Mouse (Mus musculus): ENCODE results near the gene Rhoh. TPM values are rescaled to one million over a fixed set of nuclear protein-coding genes. Genes with fewer than 3 reads are reported as not detected.
A peak's percentile ranks its signal among the peaks of the same experiment; 100 is the strongest.

The Rhoh gene
- 2.7 and 3.5 TPM in 2 replicates for polyA plus RNA-seq (2012; rRNA removed)

- TF ChIP-seq POLR2A (IDR thresholded peaks at IDR 0.05; ENCODE audit: borderline replicate concordance, extremely low read depth, low read depth, low read length) (no peak), CTCF (IDR thresholded peaks at IDR 0.05; ENCODE audit: insufficient read depth, low read length) (no peak)
- no peak within 1 kb of the TSS for H3K4me3 ChIP-seq (replicated peaks; ENCODE audit: extremely low read depth, low read depth, low read length)
- 72% methylated on average over 10 of the region's 10 CpGs for WGBS
- DNase-seq: no peak
- peaks cover 3% of the 10 kb centered on the region for H3K4me1 ChIP-seq (ENCODE audit: control insufficient read depth, insufficient read depth, low read length)
Observed at GRCm38 (mm10) chr5:65861154-65861944, at the start of gene Rhoh. Gene Rhoh, plus strand, starts transcription at chr5:65861213.

GRCm38 (mm10) chr5:65823601-65824133 lies 37.3 kb upstream of the Rhoh start:
- WGBS: 76% methylated on average over 5 of the region's 5 CpGs

GRCm38 (mm10) chr5:65826476-65826875 lies 34.5 kb upstream of the Rhoh start:
- no peak for TF ChIP-seq POLR2A (IDR thresholded peaks at IDR 0.05; ENCODE audit: borderline replicate concordance, extremely low read depth, low read depth, low read length)
- TF ChIP-seq CTCF (IDR thresholded peaks at IDR 0.05; ENCODE audit: insufficient read depth, low read length): no peak
- Histone ChIP-seq H3K4me3 (replicated peaks; ENCODE audit: extremely low read depth, low read depth, low read length) (no peak overlapping the region), H3K4me1 (ENCODE audit: control insufficient read depth, insufficient read depth, low read length) (no peaks in the 10 kb centered on the region)
- 94% methylated on average over 4 of the region's 4 CpGs for WGBS
- DNase-seq: no peak

More at GRCm38 (mm10) chr5:65823601-65824133, 37.3 kb upstream of the Rhoh start:
- TF ChIP-seq CTCF (IDR thresholded peaks at IDR 0.05; ENCODE audit: insufficient read depth, low read length) (peak; percentile 71), POLR2A (IDR thresholded peaks at IDR 0.05; ENCODE audit: borderline replicate concordance, extremely low read depth, low read depth, low read length) (no peak)
- DNase-seq: peak; percentile 21
- no peaks in the 10 kb centered on the region for H3K4me1 ChIP-seq (ENCODE audit: control insufficient read depth, insufficient read depth, low read length)
- H3K4me3 ChIP-seq (replicated peaks; ENCODE audit: extremely low read depth, low read depth, low read length): no peak overlapping the region

GRCm38 (mm10) chr5:65827102-65827501 lies 33.9 kb upstream of the Rhoh start:
- H3K4me1 ChIP-seq (ENCODE audit: control insufficient read depth, insufficient read depth, low read length): no peaks in the 10 kb centered on the region
- H3K4me3 ChIP-seq (replicated peaks; ENCODE audit: extremely low read depth, low read depth, low read length): no peak overlapping the region
- 87% methylated on average over 8 of the region's 8 CpGs for WGBS
- TF ChIP-seq CTCF (IDR thresholded peaks at IDR 0.05; ENCODE audit: insufficient read depth, low read length): no peak
- TF ChIP-seq POLR2A (IDR thresholded peaks at IDR 0.05; ENCODE audit: borderline replicate concordance, extremely low read depth, low read depth, low read length): no peak
- DNase-seq: no peak

- DNase-seq: no peak
- H3K4me1 ChIP-seq (ENCODE audit: control insufficient read depth, insufficient read depth, low read length): no peaks in the 10 kb centered on the region
- TF ChIP-seq CTCF (IDR thresholded peaks at IDR 0.05; ENCODE audit: insufficient read depth, low read length) (no peak), POLR2A (IDR thresholded peaks at IDR 0.05; ENCODE audit: borderline replicate concordance, extremely low read depth, low read depth, low read length) (no peak)
- no peak overlapping the region for H3K4me3 ChIP-seq (replicated peaks; ENCODE audit: extremely low read depth, low read depth, low read length)
- WGBS: 92% methylated on average over 5 of the region's 5 CpGs
Observed at GRCm38 (mm10) chr5:65828261-65828660, 32.8 kb upstream of the Rhoh start.

- WGBS: 54% methylated on average over 2 of the region's 2 CpGs
- H3K4me3 ChIP-seq (replicated peaks; ENCODE audit: extremely low read depth, low read depth, low read length): no peak overlapping the region
- no peaks in the 10 kb centered on the region for H3K4me1 ChIP-seq (ENCODE audit: control insufficient read depth, insufficient read depth, low read length)
- no peak for DNase-seq
- TF ChIP-seq POLR2A (IDR thresholded peaks at IDR 0.05; ENCODE audit: borderline replicate concordance, extremely low read depth, low read depth, low read length) (no peak), CTCF (IDR thresholded peaks at IDR 0.05; ENCODE audit: insufficient read depth, low read length) (no peak)
Observed at GRCm38 (mm10) chr5:65829059-65829458, 32.0 kb upstream of the Rhoh start.

GRCm38 (mm10) chr5:65831917-65832618 lies 28.9 kb upstream of the Rhoh start:
- TF ChIP-seq POLR2A (IDR thresholded peaks at IDR 0.05; ENCODE audit: borderline replicate concordance, extremely low read depth, low read depth, low read length) (no peak), CTCF (IDR thresholded peaks at IDR 0.05; ENCODE audit: insufficient read depth, low read length) (no peak)
- Histone ChIP-seq H3K4me3 (replicated peaks; ENCODE audit: extremely low read depth, low read depth, low read length) (no peak overlapping the region), H3K4me1 (ENCODE audit: control insufficient read depth, insufficient read depth, low read length) (no peaks in the 10 kb centered on the region)
- 82% methylated on average over 11 of the region's 11 CpGs for WGBS
- no peak for DNase-seq

GRCm38 (mm10) chr5:65833092-65833491 lies 27.9 kb upstream of the Rhoh start:
- DNase-seq: no peak
- H3K4me1 ChIP-seq (ENCODE audit: control insufficient read depth, insufficient read depth, low read length): no peaks in the 10 kb centered on the region
- H3K4me3 ChIP-seq (replicated peaks; ENCODE audit: extremely low read depth, low read depth, low read length): no peak overlapping the region
- no peak for TF ChIP-seq CTCF (IDR thresholded peaks at IDR 0.05; ENCODE audit: insufficient read depth, low read length)
- TF ChIP-seq POLR2A (IDR thresholded peaks at IDR 0.05; ENCODE audit: borderline replicate concordance, extremely low read depth, low read depth, low read length): no peak
- WGBS: 75% methylated on average over 3 of the region's 3 CpGs

GRCm38 (mm10) chr5:65833766-65834498 lies 27.1 kb upstream of the Rhoh start:
- 87% methylated on average over 8 of the region's 8 CpGs for WGBS
- no peak for DNase-seq
- TF ChIP-seq POLR2A (IDR thresholded peaks at IDR 0.05; ENCODE audit: borderline replicate concordance, extremely low read depth, low read depth, low read length) (no peak), CTCF (IDR thresholded peaks at IDR 0.05; ENCODE audit: insufficient read depth, low read length) (no peak)
- H3K4me1 ChIP-seq (ENCODE audit: control insufficient read depth, insufficient read depth, low read length): no peaks in the 10 kb centered on the region
- H3K4me3 ChIP-seq (replicated peaks; ENCODE audit: extremely low read depth, low read depth, low read length): no peak overlapping the region

All from lung, adult 2 months (tissue).